Mouse (Mus musculus) stomach, postnatal 0 days (tissue): ENCODE data around the gene Cryz. TPM values are rescaled to one million over a fixed set of nuclear protein-coding genes. Genes with fewer than 3 reads are reported as not detected.

Source experiments
- ATAC-seq: fragments of 200-750 bp; cut with Nextera tagmentation; 2 replicates; pipeline ENCODE4 v1.8.0; 2017; ENCODE audit not compliant: low FRiP score, low TSS enrichment
- DNase-seq: peaks from one replicate; pipeline ENCODE4 v3.0.0-alpha.2; 2016; ENCODE audit warnings: low spot score
- H3K27ac ChIP-seq: fragments of 300-500 bp; sonication (generic); replicated peaks from 2 replicates; pipeline ENCODE4 v1.5.1; 2014; ENCODE audit warnings: mild to moderate bottlenecking, control low read depth
- H3K27me3 ChIP-seq: fragments of 300-500 bp; sonication (generic); 2 replicates; pipeline ENCODE4 v1.6.1; 2014; ENCODE audit warnings: low read length; ENCODE audit not compliant: control insufficient read depth, insufficient read depth
- H3K36me3 ChIP-seq: fragments of 300-500 bp; sonication (generic); 2 replicates; pipeline ENCODE4 v1.6.1; 2014; ENCODE audit warnings: low read length, mixed read lengths; ENCODE audit not compliant: control insufficient read depth, insufficient read depth
- H3K4me1 ChIP-seq: fragments of 300-500 bp; sonication (generic); replicated peaks from 2 replicates; pipeline ENCODE4 v1.6.1; 2014; ENCODE audit warnings: antibody characterized with exemption; ENCODE audit not compliant: control insufficient read depth, insufficient read depth
- H3K4me2 ChIP-seq: fragments of 300-500 bp; sonication (generic); replicated peaks from 2 replicates; pipeline ENCODE4 v1.6.1; 2014; ENCODE audit warnings: low read depth, mild to moderate bottlenecking, control low read depth, moderate library complexity
- H3K4me3 ChIP-seq: fragments of 300-500 bp; sonication (generic); 2 replicates; pipeline ENCODE4 v1.5.1; 2014; ENCODE audit warnings: low read depth, low read length, control low read depth
- H3K9ac ChIP-seq: fragments of 300-500 bp; sonication (generic); 2 replicates; pipeline ENCODE4 v1.6.1; 2014; ENCODE audit warnings: mild to moderate bottlenecking, low read length, control low read depth, mixed read lengths
- H3K9me3 ChIP-seq: fragments of 300-500 bp; sonication (generic); 2 replicates; pipeline ENCODE4 v1.6.1; 2016; ENCODE audit warnings: low read length; ENCODE audit not compliant: control insufficient read depth
- CTCF ChIP-seq: IDR thresholded peaks from 2 replicates; pipeline ENCODE4 v1.5.1; 2016; ENCODE audit warnings: antibody characterized with exemption, low read depth, mild to moderate bottlenecking, moderate library complexity
- EP300 ChIP-seq: optimal IDR thresholded peaks from 2 replicates; pipeline ENCODE3; 2016; ENCODE audit warnings: antibody characterized with exemption
- WGBS: fragments of 180-500 bp; shearing (Covaris S2); extraction: QIAGEN DNeasy Blood & Tissue Kit; methylation state at CpG from one replicate; pipeline ENCODE4 v1.1.7; 2014; 5-methylcytosine and 5-hydroxymethylcytosine counted together
- polyA plus RNA-seq: library from polyadenylated mRNA; unstranded; fragments of >200 nt; fragmentation: Nextera tagmentation; extraction: Ambion mirVana; gene quantifications from 2 replicates; pipeline ENCODE4 v1.2.1, GENCODE M21; 2015

Cryz gene
- polyA plus RNA-seq, 1 experiment from 2014 or later = 7.9 TPM

- Histone ChIP-seq H3K4me1 (no peaks in the 10 kb centered on the region), H3K4me3 (peak within 1 kb of the TSS; percentile 91), H3K36me3 (0 out of 2 replicates have a peak, but pooled peaks cover 3% of the 10 kb centered on the region), H3K4me2 (peak within 1 kb of the TSS; percentile 71), H3K9me3 (no peaks in the 10 kb centered on the region), H3K27me3 (no peaks in the 10 kb centered on the region), H3K27ac (peak within 1 kb of the TSS; percentile 95), H3K9ac (peak within 1 kb of the TSS; percentile 89)
- WGBS = 0% methylated on average over 37 of the region's 38 CpGs
- peak; percentile 98 for ATAC-seq
- peak; percentile 96 for DNase-seq
- TF ChIP-seq CTCF (peak; percentile 75), EP300 (no peak)
Observed at GRCm38 (mm10) chr3:154596934-154597554, 533 bp downstream of the Cryz start, which contains the start of gene Tyw3. Tyw3 (minus strand) TSS chr3:154597104.

- TF ChIP-seq EP300 (no peak), CTCF (no peak)
- Histone ChIP-seq H3K4me3 (peak overlapping the region; percentile 91), H3K27ac (no peak overlapping the region), H3K9me3 (no peaks in the 10 kb centered on the region), H3K4me2 (peak overlapping the region; percentile 71), H3K4me1 (no peaks in the 10 kb centered on the region), H3K27me3 (no peaks in the 10 kb centered on the region), H3K9ac (peak overlapping the region; percentile 89), H3K36me3 (no peaks in the 10 kb centered on the region)
- ATAC-seq (no peak), DNase-seq (peak; percentile 19)
- WGBS = 25% methylated on average over 7 of the region's 7 CpGs
Observed at GRCm38 (mm10) chr3:154597561-154597960, 1.1 kb downstream of the Cryz start.

- no peak overlapping the region for H3K4me2 ChIP-seq
- H3K4me1 ChIP-seq = no peaks in the 10 kb centered on the region
- H3K4me3 ChIP-seq = no peak overlapping the region
- DNase-seq = no peak
- peaks cover 3% of the 10 kb centered on the region; the same call in 1 of the 2 replicates for H3K36me3 ChIP-seq
- TF ChIP-seq CTCF = no peak
- H3K27ac ChIP-seq = no peak overlapping the region
- H3K27me3 ChIP-seq = no peaks in the 10 kb centered on the region
- no peak for ATAC-seq
- H3K9ac ChIP-seq = no peak overlapping the region
- H3K9me3 ChIP-seq = no peaks in the 10 kb centered on the region
Observed at GRCm38 (mm10) chr3:154602141-154602540, 5.6 kb downstream of the Cryz start.

DNA sequence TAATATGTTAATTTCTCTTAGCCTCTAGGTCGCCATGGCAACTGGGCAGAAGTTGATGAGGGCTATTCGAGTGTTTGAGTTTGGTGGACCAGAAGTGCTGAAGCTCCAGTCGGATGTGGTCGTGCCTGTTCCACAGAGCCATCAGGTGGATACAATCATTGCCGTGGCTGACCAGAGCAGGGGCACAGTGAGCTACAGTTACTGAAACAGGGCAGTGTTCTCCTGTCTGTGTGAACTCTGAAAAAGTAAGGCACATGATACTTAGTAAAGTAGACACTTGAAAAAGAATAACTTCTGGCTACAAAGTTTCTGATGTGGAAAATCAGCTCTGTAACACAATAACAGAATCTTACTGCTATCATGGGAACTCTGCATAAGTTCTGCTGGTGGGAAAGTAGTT lies 8.4 kb downstream of the Cryz start:
- ATAC-seq = no peak

DNA sequence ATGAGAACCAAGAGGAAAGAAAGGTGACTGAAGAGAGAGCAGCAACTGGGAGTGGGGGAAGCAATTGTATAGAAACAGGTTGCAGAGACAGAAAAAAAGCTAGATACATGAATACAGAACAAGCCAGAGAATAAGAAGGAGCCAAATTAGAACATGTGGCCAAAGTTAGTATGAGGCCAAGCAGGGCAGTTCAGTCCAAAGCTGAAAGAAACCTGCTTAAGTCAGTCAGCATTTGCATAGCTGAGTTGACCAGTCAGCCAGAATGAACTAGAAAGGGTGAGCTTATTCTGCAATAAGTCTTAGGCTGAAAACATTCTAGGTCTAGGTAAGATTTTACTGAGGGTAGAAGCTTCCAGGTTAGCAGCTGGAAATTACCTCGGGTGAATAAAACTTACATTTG lies 11.4 kb downstream of the Cryz start:
- no peak for TF ChIP-seq EP300
- TF ChIP-seq CTCF = no peak
- no peak for DNase-seq
- Histone ChIP-seq H3K27ac (no peak overlapping the region), H3K4me2 (no peak overlapping the region), H3K4me1 (no peaks in the 10 kb centered on the region), H3K36me3 (peaks cover 5% of the 10 kb centered on the region; the same call in 1 of the 2 replicates), H3K27me3 (no peaks in the 10 kb centered on the region), H3K9ac (no peak overlapping the region), H3K9me3 (no peaks in the 10 kb centered on the region), H3K4me3 (no peak overlapping the region)
- WGBS = 82% methylated on average over 1 of the region's 1 CpGs
- no peak for ATAC-seq

More for the DNA sequence above, 8.4 kb downstream of the Cryz start:
- H3K4me1 ChIP-seq = no peaks in the 10 kb centered on the region
- H3K27ac ChIP-seq = no peak overlapping the region
- H3K9ac ChIP-seq = no peak overlapping the region
- H3K27me3 ChIP-seq = no peaks in the 10 kb centered on the region
- H3K36me3 ChIP-seq = peaks cover 3% of the 10 kb centered on the region; the same call in 1 of the 2 replicates
- no peaks in the 10 kb centered on the region for H3K9me3 ChIP-seq
- H3K4me2 ChIP-seq = no peak overlapping the region
- DNase-seq = no peak
- H3K4me3 ChIP-seq = no peak overlapping the region
- TF ChIP-seq EP300 = no peak
- 71% methylated on average over 5 of the region's 5 CpGs for WGBS

GRCm38 (mm10) chr3:154611888-154612287 lies 15.4 kb downstream of the Cryz start:
- no peak for TF ChIP-seq CTCF
- no peak for TF ChIP-seq EP300
- no peak for ATAC-seq

More at GRCm38 (mm10) chr3:154611888-154612287, 15.4 kb downstream of the Cryz start:
- Histone ChIP-seq H3K27me3 (no peaks in the 10 kb centered on the region), H3K9ac (no peak overlapping the region), H3K4me3 (no peak overlapping the region), H3K4me2 (no peak overlapping the region), H3K36me3 (peaks cover 2% of the 10 kb centered on the region; the same call in 1 of the 2 replicates), H3K4me1 (no peaks in the 10 kb centered on the region), H3K9me3 (no peaks in the 10 kb centered on the region), H3K27ac (no peak overlapping the region)
- DNase-seq = no peak
- WGBS = 82% methylated on average over 3 of the region's 3 CpGs
